Mouse (Mus musculus) layer of hippocampus, adult 8-10 months (tissue): ENCODE data around the gene Shisal2b. TPM values are rescaled to one million over a fixed set of nuclear protein-coding genes. Genes with fewer than 3 reads are reported as not detected.
"Not testable (repeated sequence)": the region's sequence is repeated elsewhere in the genome, so short reads cannot be mapped to it uniquely, and the experiment has no call there.

ENCODE experiments used
- DNase-seq, 2 experiments: peaks; one replicate each; pipeline ENCODE4 v3.0.0; 2022; ENCODE audit warnings: low spot score in 2 of 2
- total RNA-seq, 4 experiments: library from RNA; stranded (reverse); gene quantifications; 2 replicates each; pipeline ENCODE4 v1.2.4; 2022

The Shisal2b gene
- total RNA-seq: 1 to 10 TPM in 1 of 4 experiments, under 1 TPM in 2, not detected in 1; 0.50 to 1.9 (median 0.58) TPM

DNA sequence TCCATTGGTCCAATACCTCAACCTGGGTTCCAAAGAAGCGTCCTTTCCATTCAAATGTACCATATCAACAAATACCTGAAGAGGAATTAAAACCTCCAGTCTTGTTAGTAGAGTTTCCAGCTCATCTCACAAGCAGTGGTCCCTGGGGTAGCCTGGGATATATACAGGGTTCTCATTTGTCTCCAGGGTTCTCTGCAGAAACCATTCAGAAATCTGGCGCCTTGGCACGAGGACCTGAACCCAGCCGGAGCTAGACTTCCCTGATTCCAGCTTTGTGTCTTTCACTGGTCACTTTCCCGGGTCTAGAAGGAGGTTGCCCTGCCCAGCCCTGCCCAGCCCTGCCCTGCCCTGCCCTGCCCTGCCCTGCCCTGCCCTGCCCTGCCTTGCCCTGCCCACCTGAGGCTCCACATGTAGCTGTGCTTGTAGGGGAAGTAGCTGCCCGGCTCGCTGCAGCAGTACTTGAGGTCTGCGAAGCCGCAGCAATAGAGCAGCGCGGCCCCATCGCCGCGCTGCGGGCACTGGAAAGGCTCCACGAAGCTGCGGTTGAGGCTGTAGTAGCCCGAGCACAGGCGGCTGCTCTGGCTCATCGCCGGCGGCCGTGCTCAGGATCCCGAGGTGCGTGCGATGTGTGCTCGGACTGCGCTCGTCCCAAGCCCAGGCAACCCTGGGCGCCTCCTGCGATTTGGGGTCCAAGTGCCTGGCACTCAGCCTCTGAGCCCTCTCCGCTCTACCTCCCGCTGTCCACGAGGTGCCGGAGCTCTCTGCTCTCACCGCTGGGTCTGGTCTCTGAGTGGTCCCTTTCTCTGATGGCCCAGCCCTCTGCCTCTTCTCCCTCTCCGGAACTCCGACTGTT, at the start of gene Shisal2b:
Shisal2b (minus strand) TSS at position 767 of the 853 bp plus-strand sequence.
- no peak for DNase-seq

DNA sequence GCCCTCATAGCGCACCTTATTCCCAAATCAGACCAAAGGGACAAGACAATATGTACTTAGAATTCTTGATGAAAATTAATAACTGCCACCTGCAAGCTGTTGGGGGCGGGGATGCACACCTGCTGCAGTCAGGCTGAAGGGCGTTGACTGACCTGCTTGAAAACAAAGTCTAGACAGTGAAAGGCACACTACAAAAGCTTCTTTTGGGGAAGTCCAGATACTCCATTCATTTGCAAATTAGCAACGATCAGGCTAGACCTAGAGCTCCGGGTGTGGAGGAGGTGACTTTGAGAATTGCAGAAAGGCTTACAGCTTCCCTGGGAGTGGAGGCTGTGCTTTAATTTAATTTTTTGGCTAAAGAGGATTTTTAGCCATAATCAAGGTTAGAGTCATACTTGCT, 47.9 kb upstream of the Shisal2b start:
- not testable (repeated sequence) for DNase-seq

DNA sequence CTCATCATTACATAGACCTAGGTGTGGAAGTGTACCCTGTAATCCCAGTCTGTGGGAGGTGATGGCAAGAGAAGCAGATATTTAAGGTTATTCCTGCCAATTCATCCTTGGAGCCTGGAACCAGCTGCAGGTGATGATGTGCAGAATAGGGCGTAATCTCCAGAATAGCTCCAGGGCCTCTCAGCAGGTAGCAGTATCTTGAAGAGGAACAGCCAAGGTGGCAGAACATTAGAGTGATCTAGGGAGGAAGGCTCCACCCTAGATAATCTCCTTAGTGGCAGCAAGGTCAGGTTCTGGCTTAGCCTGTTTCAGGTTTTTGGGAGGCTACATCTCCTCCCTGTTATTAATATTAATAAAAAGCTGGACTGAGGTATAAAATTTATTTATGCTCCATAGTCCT, 47.3 kb upstream of the Shisal2b start:
- DNase-seq: not testable (repeated sequence)

DNA sequence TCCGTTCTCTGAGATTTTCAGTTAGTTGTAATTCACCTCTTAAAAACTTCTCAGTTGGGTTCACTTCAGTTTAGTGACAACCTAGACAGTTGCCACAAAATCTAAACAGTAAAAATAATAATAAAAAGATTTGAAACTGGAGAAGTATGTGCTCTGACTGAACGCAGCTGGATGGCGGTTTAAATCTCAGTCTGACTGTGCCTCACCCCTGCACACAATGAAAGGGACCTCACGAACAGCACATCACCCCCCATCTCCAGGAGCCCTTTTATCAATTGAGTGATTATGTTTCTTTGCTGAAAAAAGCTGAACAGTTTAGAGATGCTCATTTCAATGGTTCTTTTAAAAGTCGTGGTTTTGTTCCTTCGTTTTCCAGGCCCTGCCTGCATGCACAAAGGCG, 45.0 kb upstream of the Shisal2b start:
- DNase-seq: no peak

DNA sequence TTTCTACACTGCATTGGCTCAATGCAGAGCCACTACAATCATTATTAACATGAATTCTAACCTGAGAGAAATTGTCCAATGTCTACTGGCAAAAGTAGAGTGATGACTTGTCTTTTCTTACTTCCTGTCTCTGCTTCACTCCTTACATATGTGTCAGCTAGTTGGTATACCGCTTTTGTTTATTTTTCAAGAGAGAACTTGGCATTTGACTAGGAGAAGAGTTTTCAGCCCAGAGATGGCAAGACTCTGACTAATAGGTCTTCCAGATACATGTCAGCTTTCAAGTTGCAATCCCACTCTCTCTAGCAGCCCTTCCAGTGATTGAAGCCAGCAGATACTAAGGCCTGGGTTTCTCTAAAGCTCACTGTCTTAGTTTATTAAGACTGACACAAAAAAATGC, 31.1 kb upstream of the Shisal2b start:
- DNase-seq: no peak

DNA sequence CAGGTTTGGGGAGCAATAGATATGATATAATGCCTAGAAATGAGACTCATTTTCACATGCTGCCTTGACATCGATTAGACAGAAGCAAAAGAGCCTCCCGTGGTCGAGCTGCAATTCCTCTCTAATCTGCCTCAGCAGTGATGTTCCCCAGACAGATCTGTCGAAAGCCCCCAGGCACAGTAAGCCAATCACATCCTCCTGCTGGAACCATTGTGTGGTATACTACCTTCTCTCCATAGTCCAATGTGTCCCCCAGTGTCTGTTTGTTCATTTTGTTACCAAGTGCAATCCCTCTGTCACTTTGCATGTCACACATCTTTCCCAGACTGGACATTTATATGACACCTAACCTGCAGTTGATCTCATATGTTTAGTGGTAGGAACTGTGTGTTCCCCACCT, 28.6 kb upstream of the Shisal2b start:
- no peak for DNase-seq

DNA sequence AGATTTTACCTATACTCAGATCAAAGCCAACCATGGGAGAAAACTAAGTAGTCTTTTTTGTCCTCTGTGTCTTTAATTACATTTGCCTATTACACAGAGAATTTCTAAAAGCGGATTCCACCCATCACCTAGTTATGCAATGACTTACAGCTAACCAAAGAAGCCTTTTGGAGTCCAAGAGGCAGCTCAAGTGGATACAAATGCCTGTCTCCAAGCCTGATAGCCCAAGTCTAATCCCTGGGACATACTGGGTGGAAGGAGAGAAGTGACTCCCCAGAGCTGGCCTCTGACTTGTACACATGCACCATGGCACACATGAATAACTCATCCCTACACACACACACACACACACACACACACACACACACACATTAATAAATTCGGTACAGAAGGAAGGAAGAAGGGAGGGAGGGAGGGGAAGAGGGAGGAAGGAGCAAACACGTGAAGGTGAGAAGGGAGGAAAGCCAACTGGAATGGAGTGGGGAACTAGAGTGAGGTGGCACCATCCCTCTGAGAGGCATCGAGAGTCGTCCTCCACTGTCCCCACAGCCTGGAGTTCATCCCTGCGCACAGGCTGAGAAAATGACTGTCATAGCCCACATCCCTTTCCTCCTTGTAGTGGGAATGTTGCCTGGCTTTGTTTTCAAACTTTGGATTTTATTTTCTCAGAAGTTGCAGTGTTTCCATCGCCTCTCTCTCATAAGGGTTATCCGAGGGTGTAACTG, 22.8 kb upstream of the Shisal2b start:
- DNase-seq: no peak

DNA sequence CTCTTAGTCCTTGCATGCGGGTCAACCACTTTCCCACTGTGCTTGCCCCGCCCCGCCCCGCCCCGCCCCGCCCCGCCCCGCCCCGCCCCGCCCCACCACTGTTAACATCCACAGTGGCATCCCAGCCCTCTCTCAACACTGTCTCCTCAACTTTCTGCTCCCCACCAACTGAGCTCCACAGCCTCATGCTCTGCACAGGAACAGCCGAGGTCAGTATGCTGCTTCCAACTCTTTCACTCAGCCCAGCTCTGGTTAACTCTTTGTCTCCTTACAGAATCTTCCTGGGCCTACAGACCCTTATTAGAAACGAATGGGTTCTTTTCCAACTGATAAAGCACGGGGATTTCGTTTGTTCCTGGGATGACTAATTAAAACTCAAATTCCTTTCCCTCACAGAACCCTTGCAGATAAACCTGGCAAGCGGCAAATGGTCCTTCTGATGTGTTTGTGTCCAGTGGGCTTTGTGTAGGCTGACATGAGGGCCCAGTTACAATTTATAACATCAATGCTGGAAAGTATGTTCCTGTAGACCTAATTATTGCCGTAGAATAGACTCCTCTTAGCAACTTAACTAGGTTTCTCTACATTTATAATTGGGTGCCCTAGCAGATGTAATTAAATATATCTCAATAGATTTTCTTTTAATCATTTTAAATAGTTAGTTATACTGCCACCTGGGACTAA, 20.0 kb upstream of the Shisal2b start:
- DNase-seq: no peak

DNA sequence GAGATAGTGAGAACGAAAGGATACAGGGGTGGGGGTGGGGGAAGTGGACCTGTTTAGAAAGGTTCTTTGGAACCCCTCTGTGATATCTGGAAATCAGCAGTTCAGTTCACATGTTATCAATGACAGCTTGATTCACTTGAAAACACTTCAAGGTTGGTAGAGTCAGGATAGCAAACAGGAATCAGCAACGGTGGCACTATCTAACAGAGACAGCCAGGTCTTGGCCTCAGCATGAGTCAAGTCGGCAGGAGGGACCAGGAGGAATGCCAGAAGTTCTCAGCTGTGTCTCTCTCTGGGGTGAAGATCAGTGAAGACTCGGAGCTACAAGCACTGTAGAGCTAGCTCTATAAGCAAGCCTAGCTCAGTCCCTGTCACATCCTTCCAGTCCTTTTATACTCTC, 14.8 kb upstream of the Shisal2b start:
- no peak for DNase-seq

DNA sequence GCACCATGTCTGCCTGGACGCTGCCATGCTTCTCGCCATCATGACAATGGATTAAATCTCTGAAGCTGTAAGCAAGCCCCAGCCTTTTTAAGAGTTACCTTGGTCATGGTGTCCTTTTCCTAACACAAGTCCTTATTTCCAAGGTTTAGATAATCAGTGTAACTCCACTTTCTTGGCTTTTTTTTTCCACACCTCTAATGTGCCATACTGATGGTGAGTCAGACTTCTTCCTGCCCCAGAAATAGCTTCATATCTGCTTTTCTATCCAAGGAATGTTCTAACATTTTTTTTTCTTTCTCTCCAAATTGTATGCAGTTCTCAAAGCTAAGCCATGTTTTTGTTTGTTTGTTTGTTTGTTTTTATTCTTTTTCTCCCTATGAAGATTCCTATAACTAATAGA, 6.2 kb upstream of the Shisal2b start:
- DNase-seq: no peak

DNA sequence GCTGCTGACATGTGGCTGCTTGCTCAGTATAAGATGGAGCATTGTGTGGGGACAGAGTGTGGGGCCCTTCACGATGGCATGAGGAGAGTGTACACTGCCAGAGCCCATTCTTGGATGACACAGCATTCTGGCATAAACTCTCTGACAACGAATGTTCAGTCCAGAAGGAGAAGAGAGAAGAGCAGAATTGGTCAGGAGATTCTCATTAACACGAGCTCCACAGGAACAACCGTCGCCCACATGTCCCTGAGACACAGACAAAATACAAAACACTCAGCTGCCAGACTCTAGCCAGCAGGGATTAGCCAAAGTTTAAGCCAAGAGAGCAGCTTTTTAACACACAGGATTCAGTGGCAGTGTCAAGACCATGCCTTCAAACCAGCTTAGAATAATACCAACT, 3.0 kb upstream of the Shisal2b start:
- DNase-seq: no peak

DNA sequence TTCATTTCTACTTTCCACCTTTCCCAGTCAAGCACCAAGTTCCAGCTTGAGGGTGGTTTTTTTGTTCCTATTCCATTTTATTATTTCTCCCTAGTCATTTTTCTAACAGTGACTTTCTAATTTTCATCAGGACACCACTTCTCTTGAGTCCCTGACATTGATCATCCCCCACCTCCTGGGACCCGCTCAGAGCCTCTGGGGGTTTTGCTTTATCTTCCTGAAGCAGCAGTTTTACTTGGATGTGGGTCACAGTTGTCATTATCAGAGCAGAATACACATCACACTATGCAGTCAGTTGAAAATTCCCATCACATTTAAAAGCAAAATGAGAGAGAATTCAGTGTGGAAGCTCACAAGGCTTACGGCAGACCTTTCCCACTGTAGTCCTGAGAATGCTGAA, 10.0 kb downstream of the Shisal2b start:
- DNase-seq: no peak

DNA sequence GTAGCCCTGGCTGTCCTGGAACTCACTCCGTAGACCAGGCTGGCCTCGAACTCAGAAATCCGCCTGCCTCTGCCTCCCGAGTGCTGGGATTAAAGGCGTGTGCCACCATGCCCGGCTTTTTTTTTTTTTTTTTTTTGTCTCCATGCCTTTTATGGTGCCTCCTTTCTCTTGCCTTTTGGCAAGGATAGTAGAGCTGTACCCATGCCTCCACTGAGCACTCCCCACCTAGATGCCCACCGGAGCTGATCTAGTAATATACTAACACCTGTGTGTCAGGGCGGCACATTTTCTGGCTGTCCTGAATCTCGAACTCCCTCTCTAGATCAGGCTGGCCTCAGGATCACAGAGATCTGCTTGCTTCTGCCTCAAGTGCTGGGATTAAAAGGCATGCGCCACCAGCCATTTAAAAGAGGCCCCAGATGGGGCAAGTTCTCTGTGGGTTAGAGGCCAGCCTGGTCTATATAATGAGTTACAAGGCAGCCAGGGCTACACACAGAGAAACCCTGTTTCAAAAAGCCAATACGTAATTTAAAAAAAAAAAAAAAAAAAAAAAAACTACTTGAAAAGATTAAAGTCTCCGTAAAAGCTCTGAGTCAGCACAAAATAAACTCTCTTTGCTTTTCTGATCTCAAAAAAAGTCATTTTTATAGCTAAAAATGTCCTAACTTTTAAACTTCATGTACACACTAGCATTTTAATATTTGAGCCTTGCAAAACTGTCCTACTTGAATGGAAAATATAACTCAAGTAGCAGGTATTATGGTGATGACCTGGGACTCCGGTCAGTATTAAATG, 20.2 kb downstream of the Shisal2b start:
- no peak for DNase-seq

DNA sequence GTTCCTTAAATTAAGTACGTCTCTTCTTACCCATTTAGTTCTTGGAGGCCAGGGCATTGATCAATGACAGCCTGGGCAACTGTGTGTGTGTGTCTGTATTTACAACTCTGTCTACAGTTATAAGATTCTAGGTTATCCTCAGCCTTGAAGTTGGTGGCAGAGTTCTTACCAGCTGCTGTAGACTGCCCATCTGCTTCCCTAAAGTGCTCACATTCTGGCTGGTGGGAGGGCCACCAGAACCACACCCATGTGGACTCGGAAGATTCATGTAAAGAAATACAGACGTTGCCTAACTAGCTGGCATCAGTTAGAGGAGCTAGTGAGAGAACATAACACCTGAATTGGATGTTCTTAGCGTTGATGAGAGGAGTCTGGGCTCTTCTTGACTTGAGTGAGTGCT, 21.8 kb downstream of the Shisal2b start:
- DNase-seq: no peak

DNA sequence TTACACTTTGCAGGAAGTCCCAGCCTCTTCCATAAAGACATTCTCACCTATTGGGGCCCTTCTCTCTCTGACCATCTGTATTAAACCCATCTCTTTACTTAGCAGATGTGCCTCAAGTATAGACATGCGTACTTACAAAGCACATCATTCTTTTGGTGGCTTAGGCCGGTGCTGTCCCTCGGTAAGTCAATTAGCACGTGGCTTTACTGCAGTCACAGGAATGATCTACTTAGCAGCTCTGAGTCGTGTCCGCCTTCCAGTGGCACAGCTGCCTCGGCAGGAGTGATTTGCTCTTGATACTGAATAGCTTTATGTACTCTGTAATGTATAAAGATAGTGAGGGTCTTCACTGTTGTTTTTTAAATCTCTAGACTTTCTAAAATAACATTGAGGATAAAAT, 26.1 kb downstream of the Shisal2b start:
- no peak for DNase-seq

DNA sequence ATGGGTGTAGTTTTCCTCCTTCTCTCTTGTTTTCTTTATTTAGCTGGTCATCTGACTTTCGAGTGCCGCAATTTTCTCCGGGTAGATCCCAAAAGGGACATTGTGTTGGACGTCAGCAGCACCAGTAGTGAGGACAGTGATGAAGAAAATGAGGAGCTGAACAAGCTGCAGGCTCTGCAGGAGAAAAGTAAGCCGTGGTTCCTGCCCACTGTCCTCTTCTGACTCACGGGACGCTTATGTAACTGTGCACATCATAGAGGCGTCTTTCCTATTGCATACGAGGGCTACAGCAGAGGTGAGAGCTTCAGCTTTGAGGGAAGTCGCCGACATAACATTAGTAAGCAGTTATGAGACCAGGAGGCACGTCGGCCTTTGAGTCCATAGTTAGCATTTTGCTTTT, 30.9 kb downstream of the Shisal2b start:
- DNase-seq: no peak

DNA sequence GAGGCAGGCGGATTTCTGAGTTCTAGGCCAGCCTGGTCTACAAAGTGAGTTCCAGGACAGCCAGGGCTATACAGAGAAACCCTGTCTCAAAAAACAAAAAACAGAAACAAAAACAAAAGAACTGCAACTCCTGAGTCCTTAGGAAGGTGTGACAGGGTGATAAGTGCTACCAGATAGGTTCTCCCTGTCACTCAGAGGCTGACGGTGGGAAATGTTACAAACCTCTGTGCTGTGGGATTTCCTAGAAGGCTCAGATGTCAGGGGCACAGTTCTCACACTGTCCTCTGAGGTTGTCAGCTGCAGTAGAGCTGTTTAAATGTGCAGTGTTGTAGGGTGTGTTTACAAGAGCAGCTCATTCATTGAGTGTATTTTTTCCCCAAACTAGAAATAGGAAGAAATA, 38.2 kb downstream of the Shisal2b start:
- no peak for DNase-seq

DNA sequence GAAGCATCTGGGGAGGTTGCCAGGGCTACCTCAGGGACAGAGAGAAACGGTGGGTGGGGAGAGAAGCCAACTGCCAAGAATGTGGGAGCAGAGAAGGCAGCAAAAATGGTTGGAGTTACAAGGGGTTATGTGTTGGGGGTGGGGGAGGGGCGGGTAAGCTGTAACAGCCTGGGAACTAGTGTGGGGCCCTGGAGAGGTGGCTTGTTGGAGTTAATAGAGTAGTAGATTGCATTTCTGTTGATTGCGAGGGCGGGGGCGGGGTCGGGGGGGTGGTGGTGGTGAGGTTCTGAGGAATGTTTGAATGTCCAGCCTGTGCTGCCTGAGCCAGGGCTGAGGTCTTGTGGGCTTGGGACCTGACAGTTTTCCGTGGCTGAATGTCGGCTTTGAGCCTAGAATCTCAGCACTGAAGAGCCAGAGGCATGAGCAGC, 41.3 kb downstream of the Shisal2b start:
- no peak for DNase-seq

DNA sequence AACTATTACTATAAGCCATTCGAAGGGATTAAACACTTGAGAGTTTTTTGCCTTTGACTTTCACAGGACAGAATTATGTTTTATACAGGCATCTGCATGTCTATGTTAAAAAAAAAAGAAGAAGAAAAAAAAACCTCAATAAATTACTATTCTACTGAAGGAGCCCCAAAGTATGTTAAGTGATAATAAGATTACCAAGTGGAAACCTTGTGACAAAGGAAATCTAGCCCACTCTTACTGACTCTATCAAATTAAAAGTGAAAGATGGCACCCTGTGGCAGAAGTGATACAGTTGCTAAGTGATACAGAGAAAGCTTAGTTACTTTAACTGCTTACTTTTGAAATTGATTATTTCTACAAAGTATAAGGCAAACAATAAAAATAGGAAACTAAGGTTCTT, 41.8 kb downstream of the Shisal2b start:
- no peak for DNase-seq

DNA sequence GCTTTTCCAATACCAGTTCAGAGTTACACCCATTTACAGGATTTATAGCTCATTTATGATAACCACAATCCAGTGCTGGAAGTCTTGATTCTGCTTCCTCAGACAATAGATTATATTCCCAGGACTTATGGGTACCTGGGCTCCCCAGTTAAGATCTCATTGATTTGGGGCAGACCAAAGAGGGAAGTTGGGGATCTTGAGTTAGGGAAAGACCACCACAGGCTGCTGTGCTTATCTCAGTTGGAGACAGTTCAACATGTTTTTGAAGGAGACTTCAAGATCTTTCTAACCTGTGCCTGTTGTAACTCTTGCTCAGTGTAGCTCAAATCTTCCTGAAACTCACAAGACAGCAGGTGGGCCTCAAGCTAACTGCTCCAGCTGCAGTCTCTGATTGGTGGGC, 42.5 kb downstream of the Shisal2b start:
- no peak for DNase-seq

DNA sequence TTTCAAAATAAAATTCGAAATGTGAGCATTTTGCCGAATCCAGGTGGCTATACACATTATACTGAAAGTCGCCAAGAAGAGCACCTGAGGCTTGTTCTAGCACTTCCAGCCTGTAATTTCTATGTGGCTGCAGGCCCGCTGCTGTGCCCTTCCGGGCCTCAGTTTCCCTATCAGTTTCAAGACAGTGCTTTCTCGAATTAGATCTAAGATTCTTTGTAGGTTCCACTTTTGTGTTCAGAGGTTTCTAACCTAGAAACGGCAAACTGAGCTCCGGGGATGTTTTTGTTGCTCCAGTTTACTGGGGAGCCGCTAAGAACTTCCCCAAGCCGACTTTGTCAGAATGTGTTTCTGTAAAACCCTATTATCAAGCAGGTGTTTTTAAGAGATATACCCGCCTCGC, 46.0 kb downstream of the Shisal2b start:
- DNase-seq: no peak
